ENCODE assay signal across 26 mouse cellular contexts in the genomic region with DNA sequence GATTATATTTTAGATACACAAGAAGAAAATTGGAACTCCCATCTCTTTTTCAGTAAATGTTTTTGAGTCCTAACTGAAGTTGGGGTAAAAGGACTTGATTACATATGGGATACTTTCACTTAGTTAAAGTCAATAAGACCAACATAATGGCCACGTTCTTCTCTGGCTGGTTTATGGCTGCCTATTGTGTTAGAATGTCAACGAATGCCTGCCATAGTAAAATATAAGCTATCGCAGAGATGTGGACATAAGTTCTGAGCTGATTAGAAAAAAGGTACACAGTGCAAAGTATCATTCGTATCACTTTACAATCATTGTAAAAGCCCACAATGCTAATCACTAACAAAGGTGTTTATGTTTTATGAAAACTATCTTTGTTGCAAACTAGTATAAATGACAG.
DNase-seq lines count a peak whose midpoint lies in the region; ATAC-seq and TF ChIP-seq lines count a peak whose summit lies in the region.
"Had no signal": no experiment of that assay in that cellular context is flagged by ENCODE, and none has a peak within 500 bp of the region (broad histone marks: within the 10 kb centered on the region; RNA-seq: fewer than 3 reads in every experiment).

No protein-coding gene starts in this region.

- no peaks in the 10 kb centered on the region for H3K9me3 ChIP-seq in midbrain, embryonic 10.5 days (replicated peaks)
- H3K9me3 ChIP-seq in midbrain, embryonic 13.5 days: no peaks in the 10 kb centered on the region
- H3K9me3 ChIP-seq in intestine, embryonic 15.5 days: no peaks in the 10 kb centered on the region
- no peaks in the 10 kb centered on the region for H3K9me3 ChIP-seq in intestine, postnatal 0 days (ENCODE audit: control insufficient read depth)
- H3K9me3 ChIP-seq: embryonic facial prominence, embryonic 10.5 days; embryonic facial prominence, embryonic 13.5 days; forebrain, embryonic 12.5 days; forebrain, embryonic 15.5 days; heart, embryonic 12.5 days; heart, embryonic 15.5 days had no signal

- ATAC-seq in midbrain, embryonic 13.5 days: no peak
- ATAC-seq in intestine, embryonic 15.5 days: peak; percentile 65
- ATAC-seq in intestine, postnatal 0 days: peak; percentile 79
- ATAC-seq: CD4-positive, CD25-positive, alpha-beta regulatory T cell, adult 4 months; forebrain, embryonic 15.5 days had no signal

- H3K4me3 ChIP-seq in midbrain, embryonic 10.5 days: no peak overlapping the region
- no peak overlapping the region for H3K4me3 ChIP-seq in midbrain, embryonic 13.5 days (replicated peaks)
- H3K4me3 ChIP-seq in intestine, embryonic 15.5 days (replicated peaks): no peak overlapping the region
- H3K4me3 ChIP-seq in intestine, postnatal 0 days (ENCODE audit: low read depth, low read length): no peak overlapping the region
- H3K4me3 ChIP-seq: embryonic facial prominence, embryonic 10.5 days; embryonic facial prominence, embryonic 13.5 days; erythroblast, embryonic 14.5 days; forebrain, embryonic 12.5 days; forebrain, embryonic 15.5 days; heart, embryonic 12.5 days; heart, embryonic 15.5 days had no signal

- H3K4me2 ChIP-seq in midbrain, embryonic 13.5 days (replicated peaks): no peak overlapping the region
- H3K4me2 ChIP-seq in intestine, embryonic 15.5 days (replicated peaks): no peak overlapping the region
- H3K4me2 ChIP-seq in intestine, postnatal 0 days (replicated peaks; ENCODE audit: low read depth): no peak overlapping the region
- H3K4me2 ChIP-seq: embryonic facial prominence, embryonic 13.5 days; forebrain, embryonic 12.5 days; forebrain, embryonic 15.5 days; heart, embryonic 12.5 days; heart, embryonic 15.5 days; hindbrain, embryonic 14.5 days had no signal

- TF ChIP-seq CTCF in intestine, postnatal 0 days (IDR thresholded peaks at IDR 0.05; ENCODE audit: low read depth): no peak

- no peak for DNase-seq in midbrain, embryonic 10.5 days (ENCODE audit: low spot score)
- DNase-seq in layer of hippocampus, adult 9-11 months: no peak
- no peak for DNase-seq in gastrocnemius, postnatal 25 days
- DNase-seq: adrenal gland, adult 2 months; adrenal gland, postnatal 14 days; cerebellum, adult 11-12 months; cerebellum, adult 8-10 months; cerebellum, postnatal 10 days; cerebellum, postnatal 36 days; embryo, embryonic 11 days; gastrocnemius, postnatal 10 days; heart, adult 11 months; heart, postnatal 10 days; heart, postnatal 36 days had no signal

- no peaks in the 10 kb centered on the region for H3K36me3 ChIP-seq in midbrain, embryonic 10.5 days
- no peaks in the 10 kb centered on the region for H3K36me3 ChIP-seq in midbrain, embryonic 13.5 days
- no peaks in the 10 kb centered on the region for H3K36me3 ChIP-seq in intestine, embryonic 15.5 days
- H3K36me3 ChIP-seq in intestine, postnatal 0 days (ENCODE audit: control insufficient read depth, insufficient read depth): no peaks in the 10 kb centered on the region
- H3K36me3 ChIP-seq: embryonic facial prominence, embryonic 10.5 days; embryonic facial prominence, embryonic 13.5 days; forebrain, embryonic 12.5 days; forebrain, embryonic 15.5 days; heart, embryonic 12.5 days; heart, embryonic 15.5 days had no signal

- H3K4me1 ChIP-seq in midbrain, embryonic 10.5 days: peaks cover 20% of the 10 kb centered on the region
- peaks cover 16% of the 10 kb centered on the region for H3K4me1 ChIP-seq in midbrain, embryonic 13.5 days (replicated peaks)
- peaks cover 6% of the 10 kb centered on the region; the same call in 1 of the 2 replicates for H3K4me1 ChIP-seq in intestine, embryonic 15.5 days (replicated peaks)
- no peaks in the 10 kb centered on the region for H3K4me1 ChIP-seq in intestine, postnatal 0 days (replicated peaks; ENCODE audit: control insufficient read depth, insufficient read depth, low read length)
- H3K4me1 ChIP-seq: embryonic facial prominence, embryonic 13.5 days; forebrain, embryonic 15.5 days had no signal

- no peaks in the 10 kb centered on the region for H3K27me3 ChIP-seq in midbrain, embryonic 10.5 days (ENCODE audit: low read depth, poor library complexity, severe bottlenecking)
- H3K27me3 ChIP-seq in midbrain, embryonic 13.5 days: no peaks in the 10 kb centered on the region
- no peaks in the 10 kb centered on the region for H3K27me3 ChIP-seq in intestine, embryonic 15.5 days (replicated peaks)
- no peaks in the 10 kb centered on the region for H3K27me3 ChIP-seq in intestine, postnatal 0 days (replicated peaks; ENCODE audit: control insufficient read depth, insufficient read depth, low read length)
- H3K27me3 ChIP-seq: embryonic facial prominence, embryonic 13.5 days; forebrain, embryonic 12.5 days; forebrain, embryonic 15.5 days; heart, embryonic 12.5 days; heart, embryonic 15.5 days had no signal

- peak overlapping the region; percentile 83; the same call in 1 of the 2 replicates for H3K27ac ChIP-seq in midbrain, embryonic 10.5 days (replicated peaks)
- no peak overlapping the region for H3K27ac ChIP-seq in midbrain, embryonic 13.5 days
- no peak overlapping the region for H3K27ac ChIP-seq in intestine, embryonic 15.5 days
- no peak overlapping the region for H3K27ac ChIP-seq in intestine, postnatal 0 days (ENCODE audit: low read depth, low read length)
- H3K27ac ChIP-seq: embryonic facial prominence, embryonic 10.5 days; embryonic facial prominence, embryonic 13.5 days; forebrain, embryonic 12.5 days; heart, embryonic 15.5 days had no signal

- no peak overlapping the region for H3K9ac ChIP-seq in midbrain, embryonic 13.5 days (replicated peaks)
- H3K9ac ChIP-seq in intestine, embryonic 15.5 days: no peak overlapping the region
- no peak overlapping the region for H3K9ac ChIP-seq in intestine, postnatal 0 days (ENCODE audit: low read depth, low read length)
- H3K9ac ChIP-seq: embryonic facial prominence, embryonic 13.5 days; forebrain, embryonic 12.5 days; forebrain, embryonic 15.5 days; heart, embryonic 12.5 days; heart, embryonic 15.5 days; hindbrain, embryonic 14.5 days had no signal

- 77% methylated on average over 4 of the region's 4 CpGs for WGBS in midbrain, embryonic 10.5 days
- 80% methylated on average over 4 of the region's 4 CpGs for WGBS in midbrain, embryonic 13.5 days
- 32% methylated on average over 4 of the region's 4 CpGs for WGBS in intestine, embryonic 15.5 days
- 24% methylated on average over 4 of the region's 4 CpGs for WGBS in intestine, postnatal 0 days
